Mouse (Mus musculus) G1E (cell line): ENCODE data around the gene E130308A19Rik.
A peak's percentile ranks its signal among the peaks of the same experiment; 100 is the strongest.

ENCODE experiments used
- CTCF ChIP-seq: IDR thresholded peaks from 2 replicates; pipeline ENCODE4 v1.5.1; 2012; ENCODE audit warnings: low read depth, low read length, inconsistent platforms, mixed read lengths
- GATA1 ChIP-seq: IDR thresholded peaks from 2 replicates; pipeline ENCODE4 v1.6.1; 2012; ENCODE audit warnings: borderline replicate concordance, low read length, inconsistent platforms, mixed read lengths
- GATA2 ChIP-seq: IDR thresholded peaks from 2 replicates; pipeline ENCODE4 v1.6.1; 2012; ENCODE audit warnings: low read depth, low read length, inconsistent platforms, borderline replicate concordance
- POLR2AphosphoS5 ChIP-seq: IDR thresholded peaks from 2 replicates; pipeline ENCODE4 v1.6.1; 2012; ENCODE audit warnings: low read depth, low read length, inconsistent platforms; ENCODE audit not compliant: insufficient replicate concordance
- TAL1 ChIP-seq: conservative IDR thresholded peaks from 2 replicates; pipeline ENCODE4 v1.6.1; 2012; ENCODE audit warnings: low read depth, low read length, inconsistent platforms, mixed read lengths

- TF ChIP-seq CTCF (no peak), GATA1 (no peak), GATA2 (no peak), TAL1 (peak; percentile 58), POLR2AphosphoS5 (no peak)
Measured at GRCm38 (mm10) chr4:59725579-59725978, 99.6 kb downstream of the E130308A19Rik start.
